Mouse (Mus musculus): Measurements from ENCODE around the gene Brat1. TPM values are rescaled to one million over a fixed set of nuclear protein-coding genes. Genes with fewer than 3 reads are reported as not detected.

Brat1 gene
- total RNA-seq, 2 experiments from 2014 or later, result 8.9 to 9.4 TPM

DNA sequence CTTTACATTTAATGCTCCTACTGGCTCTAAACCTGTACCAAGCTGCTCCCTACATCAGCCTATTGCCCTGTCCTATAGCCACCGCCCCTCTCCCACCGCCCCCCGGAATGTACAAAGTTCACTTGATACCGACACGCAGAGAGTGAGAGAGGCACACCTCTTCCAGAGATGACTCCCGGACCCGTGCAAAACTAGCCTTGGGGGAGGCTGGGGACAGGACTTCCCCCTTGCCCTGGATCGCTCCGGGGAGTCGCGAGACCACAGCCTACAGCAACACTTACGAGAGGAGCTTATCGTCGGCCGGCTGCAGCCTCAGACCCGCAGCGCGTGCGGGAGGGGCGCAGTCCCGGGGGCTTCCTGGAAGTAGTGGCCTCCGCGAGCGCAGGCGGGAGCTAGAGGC is 3.1 kb upstream of the Brat1 start:
- no peak for DNase-seq

DNA sequence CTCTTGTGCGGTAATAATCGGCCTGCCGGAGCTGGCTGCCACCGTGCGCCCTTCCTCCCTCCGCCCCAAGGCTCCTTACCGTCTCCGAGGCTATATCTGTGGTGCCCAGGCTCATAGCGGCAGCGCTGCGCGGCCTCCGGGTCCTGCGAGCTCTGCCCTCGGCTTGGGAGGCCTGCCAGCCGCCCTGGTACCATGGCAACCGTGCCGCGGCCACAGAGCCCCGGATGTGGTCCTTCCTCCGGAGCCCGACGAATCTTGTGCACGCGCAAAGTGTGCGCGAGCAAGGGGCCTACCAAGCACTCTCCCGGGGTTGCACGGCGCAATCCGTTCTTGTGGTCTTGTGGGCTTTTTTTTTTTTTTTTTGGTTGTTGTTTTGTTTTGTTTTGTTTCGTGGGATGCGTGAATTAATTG is 2.7 kb upstream of the Brat1 start, which contains the start of gene Iqce:
Iqce (minus strand) TSS at position 276 of the 411 bp plus-strand sequence.
- peak; percentile 97 for DNase-seq

DNA sequence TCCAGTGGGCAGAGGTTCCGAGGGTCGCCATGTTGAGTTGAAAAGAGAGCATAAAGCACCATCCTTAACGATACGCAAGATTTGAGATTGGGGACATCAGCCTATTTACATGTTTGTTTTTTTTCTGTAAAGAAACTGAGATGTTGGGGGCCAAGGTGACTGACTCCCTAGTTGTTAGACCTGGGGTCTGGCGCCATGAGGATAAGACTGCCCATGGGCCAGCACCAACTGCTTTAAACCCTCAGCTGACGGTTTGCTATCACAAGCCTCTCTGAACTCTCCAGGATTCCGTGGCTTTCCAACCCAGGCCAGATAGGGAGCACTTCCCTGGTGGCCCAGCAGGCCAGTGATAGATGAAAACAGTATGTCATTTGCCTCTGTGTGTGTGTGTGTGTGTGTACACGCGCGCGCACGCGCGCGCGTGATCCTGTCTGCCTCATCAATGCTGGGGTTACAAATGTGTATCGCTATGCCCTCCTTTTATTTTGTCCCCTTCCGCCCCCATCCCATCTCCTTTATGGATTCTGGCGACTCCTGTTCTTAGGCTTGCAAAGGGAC is 2.1 kb upstream of the Brat1 start:
- DNase-seq, result no peak

DNA sequence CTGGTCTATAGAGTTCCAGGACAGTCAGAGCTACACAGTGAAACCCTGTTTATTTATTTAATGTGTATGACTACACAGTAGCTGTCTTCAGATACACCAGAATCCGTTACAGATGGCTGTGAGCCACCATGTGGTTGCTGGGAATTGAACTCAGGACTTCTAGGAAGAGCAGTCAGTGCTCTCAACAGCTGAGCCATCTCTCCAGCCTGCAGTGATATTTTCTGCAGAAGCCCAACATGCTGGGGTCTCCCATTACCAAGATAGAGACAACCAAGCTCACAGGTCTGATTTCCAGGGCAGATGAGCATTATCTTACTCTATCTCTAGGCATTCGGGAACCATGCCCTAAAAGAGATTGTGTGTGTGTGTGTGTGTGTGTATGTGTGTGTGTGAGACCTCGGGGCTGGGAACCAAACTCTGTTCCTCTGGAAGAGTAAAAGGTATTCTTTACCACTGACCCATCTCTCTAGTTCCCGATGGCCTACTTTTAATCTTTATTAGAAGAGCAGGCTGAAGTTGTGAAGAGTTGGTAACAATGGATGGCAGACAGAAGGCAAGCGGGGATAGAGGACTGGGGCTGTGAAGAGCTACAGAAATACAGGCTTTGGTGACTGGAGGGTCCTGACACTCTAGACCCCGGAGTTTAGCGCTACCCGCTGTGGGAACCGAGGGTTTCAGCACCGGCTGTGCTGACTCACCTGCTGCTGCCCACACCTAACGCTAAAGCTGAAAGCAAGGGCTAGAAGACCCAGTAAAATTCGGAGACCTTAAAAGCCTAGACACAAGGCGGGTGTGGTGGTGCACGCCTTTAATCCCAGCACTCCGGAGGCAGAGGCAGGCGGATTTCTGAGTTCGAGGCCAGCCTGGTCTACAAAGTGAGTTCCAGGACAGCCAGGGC is 1.1 kb upstream of the Brat1 start:
- DNase-seq, result no peak

GRCm38 (mm10) chr5:140705501-140706171 is 825 bp downstream of the Brat1 start:
- no peak for DNase-seq

DNA sequence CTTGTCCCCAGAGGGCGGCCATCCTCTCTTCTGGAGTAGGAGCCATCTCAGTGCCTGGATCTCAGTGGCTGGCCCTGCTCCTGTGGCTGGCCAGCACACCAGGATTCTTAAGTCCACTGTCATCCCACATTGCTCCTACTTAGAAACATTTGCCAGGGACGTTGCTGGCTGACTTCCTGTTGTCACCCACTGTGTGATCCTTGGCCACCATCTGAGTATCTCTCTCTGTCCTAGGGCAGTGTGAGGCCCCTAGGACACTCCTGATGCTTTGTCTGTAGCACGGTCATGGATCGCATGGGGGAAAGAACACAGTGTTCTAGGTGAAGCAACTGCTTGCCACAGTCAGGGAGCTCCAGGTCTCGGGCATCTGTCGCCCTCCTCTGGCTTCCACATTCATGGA is 5.5 kb downstream of the Brat1 start:
- no peak for DNase-seq

DNA sequence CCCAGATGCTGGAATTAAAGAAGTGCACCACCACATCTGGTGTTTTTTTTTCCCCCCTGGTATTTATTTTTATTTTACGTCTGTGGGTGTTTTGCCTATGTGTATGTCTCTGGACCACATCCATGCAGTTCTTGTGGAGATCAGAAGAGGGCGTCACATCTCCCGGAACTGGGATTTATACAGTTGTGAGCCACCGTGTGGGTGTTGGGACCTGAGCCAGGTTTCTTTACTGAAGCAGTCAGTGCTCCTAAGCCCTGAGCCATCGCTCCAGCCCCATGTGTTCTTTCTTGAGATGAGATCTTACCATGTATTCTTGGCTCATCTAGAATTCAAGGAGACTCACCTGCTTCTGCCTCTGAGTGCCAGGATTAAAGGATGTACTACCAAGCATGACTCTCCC is 6.2 kb downstream of the Brat1 start:
- DNase-seq, result no peak

DNA sequence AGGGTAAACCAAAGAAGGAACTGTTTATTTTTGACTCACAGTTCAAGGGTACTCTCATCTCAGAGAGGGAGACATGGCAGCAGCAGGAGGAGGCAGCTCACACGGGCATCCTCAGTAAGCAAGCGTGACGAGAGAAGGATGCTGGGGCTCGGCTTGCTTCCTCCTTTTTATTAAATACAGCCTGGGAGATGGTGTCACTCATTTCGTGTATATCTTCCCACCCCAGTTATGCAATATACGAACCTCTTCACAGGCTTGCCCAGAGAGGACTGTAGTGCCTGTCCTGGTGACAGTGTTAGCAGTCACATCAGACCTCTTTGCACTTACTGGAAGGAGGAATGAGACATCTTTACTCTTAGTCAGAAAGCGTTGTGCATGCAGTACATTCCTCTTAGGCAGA is 16.0 kb downstream of the Brat1 start:
- DNase-seq, result no peak

- DNase-seq, result no peak
Measured at GRCm38 (mm10) chr5:140722121-140722520, 17.3 kb downstream of the Brat1 start.

DNA sequence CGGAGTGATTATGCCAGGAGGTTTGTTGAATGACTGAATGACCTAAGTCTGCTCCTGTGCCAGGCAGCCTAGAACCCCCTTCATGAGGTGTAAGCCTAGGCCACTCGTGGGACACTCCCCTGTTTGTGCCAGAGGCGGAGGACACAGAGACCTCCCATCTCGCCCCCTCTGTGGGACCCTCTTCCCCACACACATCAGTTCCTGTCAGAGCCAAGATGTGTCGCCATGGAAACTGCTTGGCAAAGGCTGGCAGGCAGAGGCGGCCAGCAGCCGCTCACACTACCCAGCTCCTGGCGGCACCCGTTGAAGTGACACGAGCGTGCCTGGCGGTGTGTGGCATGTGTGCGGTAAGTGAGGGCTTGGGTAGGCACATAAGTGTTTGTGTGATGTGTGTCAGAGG is 19.0 kb downstream of the Brat1 start, which contains the start of gene Amz1:
Amz1 (plus strand) TSS at position 306 of the 400 bp plus-strand sequence.
- DNase-seq, result no peak

- DNase-seq, result no peak
Measured at GRCm38 (mm10) chr5:140726062-140726839, 21.4 kb downstream of the Brat1 start.

GRCm38 (mm10) chr5:140726946-140727740 is 22.3 kb downstream of the Brat1 start:
- DNase-seq, result no peak

- DNase-seq, result no peak
Measured at GRCm38 (mm10) chr5:140731040-140731797, 26.4 kb downstream of the Brat1 start.

- no peak for DNase-seq
Measured at GRCm38 (mm10) chr5:140732195-140732594, 27.4 kb downstream of the Brat1 start.

DNA sequence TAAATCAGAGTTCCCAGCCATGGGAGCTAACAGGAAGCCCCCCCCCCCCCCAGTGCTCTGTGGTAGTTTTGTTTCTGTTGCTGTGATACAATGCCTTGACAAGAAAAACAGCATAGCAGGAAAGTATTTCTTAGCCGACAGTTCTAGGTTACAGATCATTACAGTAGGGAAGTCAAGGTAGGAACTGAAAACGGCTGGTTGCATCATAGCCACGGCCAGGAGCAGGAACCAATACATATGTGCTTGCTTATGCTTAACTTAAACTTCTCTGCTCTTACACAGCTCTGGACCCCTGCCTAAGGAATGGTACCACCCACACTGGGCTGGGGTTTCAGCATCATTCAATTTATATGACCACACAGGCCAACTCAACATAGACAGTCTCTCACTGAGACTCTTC is 28.5 kb downstream of the Brat1 start:
- no peak for DNase-seq

GRCm38 (mm10) chr5:140735297-140735696 is 30.5 kb downstream of the Brat1 start:
- no peak for DNase-seq

DNA sequence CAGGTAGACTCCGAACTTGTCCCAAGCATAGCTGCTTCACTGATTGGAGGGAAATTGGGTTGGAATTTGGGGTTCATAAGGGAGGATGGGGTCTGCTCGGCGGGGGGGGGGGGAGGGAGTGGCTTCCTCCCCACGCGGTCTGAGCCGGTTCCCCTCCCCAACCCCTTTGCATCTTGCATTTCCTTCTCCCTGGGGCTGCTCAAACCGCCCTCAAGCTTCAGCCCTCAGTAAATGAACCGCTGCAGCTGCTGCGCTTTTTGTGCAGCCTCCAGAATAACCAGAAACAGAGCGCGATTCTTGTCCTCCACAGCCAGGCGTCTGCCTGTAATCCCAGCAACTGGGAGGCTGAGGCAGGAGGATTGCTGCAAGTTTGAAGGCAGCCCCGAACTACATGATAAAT is 31.4 kb downstream of the Brat1 start:
- DNase-seq, result no peak

DNA sequence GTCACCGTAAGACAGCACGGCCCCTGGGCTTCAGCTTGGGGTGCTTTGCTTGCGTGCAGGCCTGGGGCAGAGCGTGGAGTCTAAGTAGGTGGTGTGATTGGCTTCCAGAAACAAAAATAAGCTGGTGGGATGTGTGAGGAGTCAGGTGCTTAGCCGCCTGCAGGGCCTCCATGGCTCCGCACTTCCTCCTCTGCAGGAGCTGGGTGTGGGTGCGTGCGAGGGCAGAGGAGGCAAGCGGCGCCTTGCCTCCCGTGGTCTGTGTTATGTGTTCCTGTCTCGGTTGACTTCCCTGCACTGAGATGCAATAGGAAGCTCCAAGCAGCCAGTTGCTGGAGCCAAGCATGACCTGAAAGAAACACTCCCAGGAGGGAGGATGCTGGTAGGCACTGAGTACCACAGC is 35.0 kb downstream of the Brat1 start:
- no peak for DNase-seq

DNA sequence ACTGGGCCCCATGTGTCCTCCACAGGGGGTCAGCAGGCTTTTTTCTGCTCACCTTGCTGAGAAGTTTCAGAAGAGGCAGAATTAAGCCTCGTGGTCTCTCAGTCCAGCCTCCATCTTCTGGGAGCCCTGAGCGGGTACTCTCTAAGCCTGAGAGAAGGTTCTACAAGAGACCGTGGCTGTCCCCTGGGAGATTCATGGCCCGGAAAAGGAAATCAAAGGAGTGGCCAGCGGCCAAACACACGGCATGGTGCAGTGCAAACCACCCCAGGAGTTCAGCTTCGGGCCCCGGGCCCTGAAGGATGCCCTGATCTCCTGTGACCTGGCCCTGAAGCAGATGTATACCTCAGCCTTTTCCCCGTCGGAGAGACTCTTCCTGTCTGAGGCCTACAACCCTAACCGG is 36.2 kb downstream of the Brat1 start:
- DNase-seq, result no peak

GRCm38 (mm10) chr5:140741877-140742276 is 37.1 kb downstream of the Brat1 start:
- DNase-seq, result no peak

DNA sequence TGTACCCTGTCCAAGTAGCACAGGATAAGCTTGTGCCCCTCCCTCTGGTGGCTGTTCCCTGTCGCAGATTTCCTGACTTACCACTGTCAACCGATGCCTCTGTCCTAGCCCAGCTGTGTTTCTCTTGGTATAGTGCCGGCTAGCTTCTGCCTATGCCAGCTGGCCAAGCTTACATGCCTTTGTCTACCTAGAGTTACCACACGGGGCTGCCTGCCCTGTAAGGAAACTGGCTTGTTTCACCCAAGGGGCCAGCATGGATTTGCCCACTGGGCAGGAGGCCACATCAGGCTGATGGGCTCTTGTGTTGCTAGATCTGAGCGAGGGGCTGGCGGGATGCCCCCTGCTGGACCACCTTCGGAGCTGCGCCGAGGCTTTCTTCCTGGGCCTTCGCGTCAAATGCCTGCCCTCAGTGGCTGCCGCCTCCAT is 38.9 kb downstream of the Brat1 start:
- DNase-seq, result no peak

All from gastrocnemius, postnatal 10 days (tissue).